In the genomic region with DNA sequence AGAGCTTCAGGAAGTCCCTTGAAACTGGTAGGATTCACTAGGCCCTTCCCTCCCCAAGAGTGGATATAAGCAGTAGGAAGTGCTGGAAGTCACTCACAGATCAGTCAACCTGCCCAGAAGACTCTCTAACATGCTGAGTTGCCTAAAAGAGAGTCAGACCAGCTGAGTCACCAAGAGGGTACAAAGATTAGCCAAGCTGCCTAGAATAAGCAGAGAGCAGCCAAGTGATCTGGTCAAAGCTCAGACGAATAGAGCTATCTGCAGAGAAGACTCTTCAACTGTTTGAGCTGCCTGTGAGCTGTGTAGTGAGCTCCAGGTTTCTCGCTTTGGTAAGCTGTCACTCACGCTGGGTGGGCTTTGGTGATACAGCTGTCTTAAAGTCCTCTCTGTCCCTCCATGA, we compare ENCODE assay signal across 19 mouse cellular contexts.
DNase-seq lines count a peak whose midpoint lies in the region; ATAC-seq lines count a peak whose summit lies in the region.
"Had no signal": no experiment of that assay in that cellular context is flagged by ENCODE, and none has a peak within 500 bp of the region (broad histone marks: within the 10 kb centered on the region; RNA-seq: fewer than 3 reads in every experiment).

No protein-coding gene starts in this region.

- H3K27ac ChIP-seq in heart, embryonic 10.5 days = no peak overlapping the region
- no peak overlapping the region for H3K27ac ChIP-seq in heart, embryonic 11.5 days (ENCODE audit: low read depth, low read length)
- H3K27ac ChIP-seq: embryonic facial prominence, embryonic 13.5 days; forebrain, embryonic 13.5 days; gastrocnemius, adult 2 months; heart, embryonic 15.5 days; hindbrain, embryonic 10.5 days; hindbrain, embryonic 14.5 days had no signal

- H3K4me1 ChIP-seq in heart, embryonic 10.5 days = no peaks in the 10 kb centered on the region
- no peaks in the 10 kb centered on the region for H3K4me1 ChIP-seq in heart, embryonic 11.5 days (ENCODE audit: control insufficient read depth, insufficient read depth, low read length)
- H3K4me1 ChIP-seq: heart, embryonic 15.5 days; hindbrain, embryonic 10.5 days had no signal

- 64% methylated on average over 3 of the region's 3 CpGs for WGBS in heart, embryonic 10.5 days
- WGBS in heart, embryonic 11.5 days (ENCODE audit: insufficient replicate concordance) = 59% methylated on average over 3 of the region's 3 CpGs

- H3K9ac ChIP-seq in heart, embryonic 11.5 days (ENCODE audit: low read depth, low read length) = no peak overlapping the region
- H3K9ac ChIP-seq: embryonic facial prominence, embryonic 13.5 days; forebrain, embryonic 13.5 days; heart, embryonic 15.5 days; hindbrain, embryonic 14.5 days had no signal

- DNase-seq in heart, embryonic 10.5 days (ENCODE audit: low spot score) = peak; percentile 22
- peak; percentile 54 to 81 for DNase-seq in kidney, adult 8-10 months
- no peak for DNase-seq in kidney, postnatal 10 days
- peak; percentile 52 to 67 for DNase-seq in kidney, postnatal 25 days
- DNase-seq: adrenal gland, postnatal 14 days; cerebellum, adult 11-12 months; cerebellum, adult 9-10 months; cerebellum, postnatal 36 days; gastrocnemius, adult 2 months; gastrocnemius, postnatal 25 days had no signal

- H3K27me3 ChIP-seq in heart, embryonic 10.5 days (ENCODE audit: insufficient read depth, poor library complexity, severe bottlenecking) = no peaks in the 10 kb centered on the region
- H3K27me3 ChIP-seq in heart, embryonic 11.5 days (ENCODE audit: control insufficient read depth, insufficient read depth, low read length) = no peaks in the 10 kb centered on the region
- H3K27me3 ChIP-seq: forebrain, embryonic 13.5 days; heart, embryonic 15.5 days; Patski had no signal

- no peaks in the 10 kb centered on the region for H3K36me3 ChIP-seq in heart, embryonic 10.5 days
- H3K36me3 ChIP-seq in heart, embryonic 11.5 days (ENCODE audit: control insufficient read depth, insufficient read depth, low read length) = no peaks in the 10 kb centered on the region
- H3K36me3 ChIP-seq: embryonic facial prominence, embryonic 13.5 days; heart, embryonic 15.5 days; hindbrain, embryonic 10.5 days had no signal

- H3K4me3 ChIP-seq in heart, embryonic 10.5 days = no peak overlapping the region
- no peak overlapping the region for H3K4me3 ChIP-seq in heart, embryonic 11.5 days (ENCODE audit: low read depth, low read length)
- H3K4me3 ChIP-seq: embryonic facial prominence, embryonic 13.5 days; forebrain, embryonic 13.5 days; gastrocnemius, adult 2 months; heart, embryonic 15.5 days; hindbrain, embryonic 10.5 days had no signal

- ATAC-seq in heart, embryonic 11.5 days (replicated peaks; ENCODE audit: insufficient number of reproducible peaks, low FRiP score, low TSS enrichment) = no peak
- no peak for ATAC-seq in megakaryocyte-erythroid progenitor cell, adult 5-6 weeks (replicated peaks; ENCODE audit: low FRiP score, low TSS enrichment, poor library complexity, severe bottlenecking)
- ATAC-seq: activated CD4-positive, CD25-positive, alpha-beta regulatory T cell, adult 4 months; forebrain, embryonic 13.5 days; Patski had no signal

- no peaks in the 10 kb centered on the region for H3K9me3 ChIP-seq in heart, embryonic 10.5 days
- H3K9me3 ChIP-seq in heart, embryonic 11.5 days (replicated peaks; ENCODE audit: control insufficient read depth, low read length) = no peaks in the 10 kb centered on the region
- H3K9me3 ChIP-seq: embryonic facial prominence, embryonic 13.5 days; forebrain, embryonic 13.5 days; heart, embryonic 15.5 days; hindbrain, embryonic 10.5 days had no signal

- no peak overlapping the region for H3K4me2 ChIP-seq in heart, embryonic 11.5 days
- H3K4me2 ChIP-seq: embryonic facial prominence, embryonic 13.5 days; forebrain, embryonic 13.5 days; heart, embryonic 15.5 days; hindbrain, embryonic 14.5 days had no signal
